Mouse (Mus musculus) inflammation-experienced regulatory T-cells, adult 16 weeks (primary cell): ENCODE results near the gene C1galt1c1. TPM values are rescaled to one million over a fixed set of nuclear protein-coding genes. Genes with fewer than 3 reads are reported as not detected.

Experiments
- polyA plus RNA-seq: library from polyadenylated mRNA; unstranded; fragments of 100-300 nt; shearing (Covaris generic); gene quantifications from one replicate; pipeline ENCODE4 v1.2.1, GENCODE M21; 2017

C1galt1c1 gene
- polyA plus RNA-seq: 27.6 TPM

GRCm38 (mm10) chrX:38634801-38635637 lies at the start of gene C1galt1c1:
C1galt1c1 (minus strand) TSS chrX:38635087.

GRCm38 (mm10) chrX:38600177-38600994 lies 34.5 kb downstream of the C1galt1c1 start, which contains the start of gene Mcts1:
Mcts1 (plus strand) TSS chrX:38600578.

Other genes with a start within 250 kb of the C1galt1c1 start
- gene Lamp2, start 178.6 kb downstream of the C1galt1c1 start, polyA plus RNA-seq: 77.7 TPM
- gene Cul4b, start 58.9 kb downstream of the C1galt1c1 start, polyA plus RNA-seq: 42.7 TPM
- gene Mcts1, start 34.5 kb downstream of the C1galt1c1 start, polyA plus RNA-seq: 132 TPM
- gene 6030498E09Rik, start 137.6 kb upstream of the C1galt1c1 start, polyA plus RNA-seq: not detected